Mouse (Mus musculus): ENCODE results near the gene Polr2m. TPM values are rescaled to one million over a fixed set of nuclear protein-coding genes. Genes with fewer than 3 reads are reported as not detected.

Polr2m gene
- polyA plus RNA-seq (2015; fragmentation: Nextera tagmentation; extraction: Ambion mirVana): 353 and 354 TPM in 2 replicates

DNA sequence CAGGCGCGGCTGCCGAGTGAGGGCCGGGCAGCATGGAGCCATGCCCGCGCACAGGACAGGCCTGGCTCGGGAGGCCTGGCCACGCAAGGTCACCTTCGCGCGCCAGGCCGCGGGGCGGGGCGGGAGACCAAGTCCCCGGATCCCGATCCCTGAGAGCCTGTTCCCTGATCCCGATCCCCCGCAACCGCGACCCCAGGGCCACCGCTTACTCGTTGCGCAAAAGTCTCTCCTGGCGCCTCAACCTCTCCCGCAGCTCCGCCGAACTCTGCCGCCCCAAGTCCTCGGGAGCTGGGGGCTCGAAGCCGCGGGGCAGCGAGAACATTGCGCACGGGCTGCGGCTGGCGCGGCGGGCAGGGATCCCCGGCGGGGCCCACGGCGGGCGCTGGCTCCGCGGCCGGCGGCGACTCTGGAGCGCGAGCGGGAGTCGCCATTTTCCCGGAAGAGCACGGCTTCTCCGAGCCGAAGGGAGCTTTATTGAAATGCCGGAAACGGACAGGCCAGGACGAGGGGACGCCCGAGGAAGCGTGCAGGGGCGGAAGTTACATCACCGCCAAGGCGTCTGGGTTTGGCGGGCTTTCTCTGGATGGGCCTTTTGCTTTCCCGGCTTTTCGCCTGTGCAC lies at the start of gene Polr2m:
Gene Polr2m, minus strand, starts transcription at position 461 of the 620 bp plus-strand sequence.
- WGBS: under 1% methylated on average over 70 of the region's 70 CpGs
- peak within 1 kb of the TSS; percentile 89 for H3K27ac ChIP-seq
- peak within 1 kb of the TSS; percentile 70 for H3K4me2 ChIP-seq

DNA sequence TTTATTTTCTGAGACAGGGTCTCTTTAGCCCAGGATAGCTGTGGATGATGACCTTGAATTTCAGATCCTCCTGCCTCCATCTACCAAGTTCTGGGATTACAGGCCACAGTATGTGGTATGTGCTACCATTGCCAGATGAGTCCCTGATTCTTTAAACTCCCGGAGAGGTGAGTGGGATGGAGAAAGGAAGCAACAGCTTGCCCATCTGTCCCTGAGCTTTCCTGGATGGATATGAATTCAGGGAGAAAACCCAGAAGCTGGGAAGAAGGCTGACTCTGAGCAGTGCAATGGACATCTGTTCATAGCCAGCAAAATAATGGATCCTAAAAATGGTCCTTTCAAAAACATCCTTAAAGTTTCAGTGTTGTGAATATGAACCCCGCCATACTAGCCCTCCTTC lies 49.3 kb upstream of the Polr2m start:
- no peaks in the 10 kb centered on the region for H3K27me3 ChIP-seq (replicated peaks)
- no peak overlapping the region for H3K27ac ChIP-seq
- no peaks in the 10 kb centered on the region for H3K9me3 ChIP-seq
- H3K4me2 ChIP-seq: no peak overlapping the region
- no peaks in the 10 kb centered on the region for H3K36me3 ChIP-seq (replicated peaks)
- no peak overlapping the region for H3K9ac ChIP-seq
- H3K4me3 ChIP-seq: no peak overlapping the region
- no peaks in the 10 kb centered on the region for H3K4me1 ChIP-seq
- no peak for ATAC-seq (replicated peaks)
- WGBS: 90% methylated on average over 2 of the region's 2 CpGs

More for the DNA sequence above, at the start of gene Polr2m:
- peak; percentile 99 for ATAC-seq (replicated peaks)
- Histone ChIP-seq H3K27me3 (replicated peaks) (no peaks in the 10 kb centered on the region), H3K4me1 (peaks cover 13% of the 10 kb centered on the region), H3K9ac (peak within 1 kb of the TSS; percentile 88), H3K4me3 (peak within 1 kb of the TSS; percentile 82), H3K9me3 (no peaks in the 10 kb centered on the region), H3K36me3 (replicated peaks) (peaks cover 21% of the 10 kb centered on the region)

DNA sequence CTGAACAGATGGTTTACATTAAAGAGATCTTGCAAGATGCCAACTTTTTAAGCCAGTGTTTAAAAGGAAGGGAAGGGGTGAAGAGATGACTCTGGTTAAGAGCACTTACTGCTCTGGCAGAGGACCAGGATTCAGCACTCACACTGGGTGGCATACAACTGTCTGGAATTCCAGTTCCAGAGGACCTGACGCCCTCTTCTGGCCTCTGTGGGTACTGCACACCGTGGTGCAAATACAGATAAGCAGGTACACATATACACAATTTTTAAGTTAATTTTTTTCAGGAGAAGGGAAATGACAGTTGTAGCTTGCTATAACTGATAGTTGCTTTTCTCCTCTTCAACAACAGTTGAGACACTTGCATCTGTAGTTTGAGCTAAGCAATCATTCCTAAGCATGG lies 44.2 kb upstream of the Polr2m start:
- no peak overlapping the region for H3K9ac ChIP-seq
- ATAC-seq (replicated peaks): no peak
- H3K9me3 ChIP-seq: no peaks in the 10 kb centered on the region
- no peaks in the 10 kb centered on the region for H3K4me1 ChIP-seq
- H3K4me2 ChIP-seq: no peak overlapping the region
- H3K36me3 ChIP-seq (replicated peaks): no peaks in the 10 kb centered on the region
- WGBS: 67% methylated on average over 2 of the region's 2 CpGs
- H3K4me3 ChIP-seq: no peak overlapping the region
- H3K27me3 ChIP-seq (replicated peaks): no peaks in the 10 kb centered on the region
- H3K27ac ChIP-seq: no peak overlapping the region

DNA sequence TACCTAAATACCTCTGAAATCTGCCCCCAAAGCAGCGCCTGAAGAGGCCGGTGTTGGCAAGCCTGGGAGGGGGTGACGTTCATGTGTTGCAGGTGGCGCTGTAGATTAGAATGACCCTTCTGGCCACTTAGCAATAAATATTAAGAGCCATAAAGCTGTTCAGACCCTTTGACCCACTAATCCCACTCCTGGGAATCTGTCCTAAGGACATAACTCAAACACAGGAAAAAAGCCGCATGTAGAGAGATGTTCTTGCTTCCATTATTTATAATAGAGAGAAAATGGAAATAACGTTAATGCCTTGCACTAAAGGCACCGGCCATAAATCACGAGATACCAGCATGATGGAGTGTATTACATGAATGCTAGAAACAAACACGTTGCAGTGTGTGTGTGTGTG lies 41.7 kb upstream of the Polr2m start:
- no peaks in the 10 kb centered on the region for H3K27me3 ChIP-seq (replicated peaks)
- H3K4me3 ChIP-seq: no peak overlapping the region
- H3K9me3 ChIP-seq: no peaks in the 10 kb centered on the region
- H3K36me3 ChIP-seq (replicated peaks): no peaks in the 10 kb centered on the region
- no peaks in the 10 kb centered on the region for H3K4me1 ChIP-seq
- H3K4me2 ChIP-seq: no peak overlapping the region
- no peak for ATAC-seq (replicated peaks)
- no peak overlapping the region for H3K27ac ChIP-seq
- 66% methylated on average over 9 of the region's 9 CpGs for whole genome bisulfite sequencing
- H3K9ac ChIP-seq: no peak overlapping the region

DNA sequence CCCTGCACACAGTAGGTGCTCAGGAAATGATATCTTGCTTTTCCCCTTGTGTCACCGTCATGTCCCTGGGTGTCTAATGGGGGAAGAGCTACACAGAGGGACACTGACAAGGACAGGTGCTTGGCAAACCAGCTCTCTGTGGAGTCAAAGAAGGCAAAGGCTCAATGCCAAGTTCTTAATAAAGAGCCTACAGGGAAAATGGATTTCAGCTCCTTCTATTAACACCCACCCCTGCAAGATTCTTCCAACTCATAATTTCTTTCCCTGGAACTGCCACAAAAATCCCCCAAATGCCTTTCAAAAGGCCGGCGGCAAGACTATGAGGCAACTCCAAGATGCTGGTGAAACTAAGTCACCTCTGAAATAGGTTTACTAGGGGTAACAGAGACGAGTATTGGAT lies 38.2 kb upstream of the Polr2m start:
- Histone ChIP-seq H3K4me3 (no peak overlapping the region), H3K9ac (no peak overlapping the region), H3K4me1 (no peaks in the 10 kb centered on the region), H3K36me3 (replicated peaks) (no peaks in the 10 kb centered on the region), H3K27me3 (replicated peaks) (no peaks in the 10 kb centered on the region), H3K9me3 (no peaks in the 10 kb centered on the region), H3K27ac (no peak overlapping the region), H3K4me2 (no peak overlapping the region)
- ATAC-seq (replicated peaks): no peak
- WGBS: 92% methylated on average over 4 of the region's 4 CpGs

DNA sequence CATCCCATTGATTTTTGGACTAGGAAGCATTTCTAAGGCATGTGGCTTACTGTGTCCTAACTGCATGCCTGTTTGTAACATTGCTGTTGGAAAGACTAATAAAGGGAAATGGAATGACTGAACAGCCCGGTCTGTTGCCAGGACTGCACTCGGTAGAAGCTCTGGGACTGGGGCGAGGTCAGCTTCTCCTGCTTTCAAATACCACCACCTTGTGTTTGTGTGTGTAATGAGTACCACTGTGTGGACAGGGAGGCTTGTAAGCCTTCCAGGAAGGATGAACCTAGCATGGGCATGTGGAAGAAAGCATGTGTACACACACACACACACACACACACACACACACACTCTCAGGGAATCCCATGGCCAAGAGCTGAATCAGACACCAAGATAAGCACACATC lies 34.1 kb upstream of the Polr2m start:
- Histone ChIP-seq H3K9me3 (no peaks in the 10 kb centered on the region), H3K4me3 (no peak overlapping the region), H3K4me2 (no peak overlapping the region), H3K27me3 (replicated peaks) (no peaks in the 10 kb centered on the region), H3K27ac (no peak overlapping the region), H3K9ac (no peak overlapping the region), H3K4me1 (no peaks in the 10 kb centered on the region), H3K36me3 (replicated peaks) (no peaks in the 10 kb centered on the region)
- no peak for ATAC-seq (replicated peaks)
- 73% methylated on average over 3 of the region's 3 CpGs for WGBS

DNA sequence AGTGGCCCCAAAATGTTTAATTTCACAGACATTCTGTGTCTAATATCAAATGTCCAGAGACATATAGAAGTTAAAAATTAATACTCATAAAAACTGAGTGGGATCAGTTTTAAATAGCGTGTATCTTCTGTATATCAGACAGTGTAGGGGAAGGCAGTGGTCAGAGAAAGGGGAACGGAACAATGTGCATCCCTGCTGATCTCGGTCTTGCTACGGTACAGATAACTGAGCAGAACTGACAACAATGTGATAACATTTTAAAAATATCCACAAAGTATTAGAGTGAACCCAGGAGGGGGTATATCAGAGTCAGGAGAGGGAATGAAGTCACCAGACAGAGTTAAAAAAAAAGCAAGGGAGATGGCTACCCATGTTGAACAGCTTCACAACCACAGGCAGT lies 31.8 kb upstream of the Polr2m start:
- H3K4me3 ChIP-seq: no peak overlapping the region
- no peak overlapping the region for H3K9ac ChIP-seq
- H3K4me2 ChIP-seq: no peak overlapping the region
- 93% methylated on average over 4 of the region's 4 CpGs for WGBS
- no peaks in the 10 kb centered on the region for H3K4me1 ChIP-seq
- no peak for ATAC-seq (replicated peaks)
- no peaks in the 10 kb centered on the region for H3K36me3 ChIP-seq (replicated peaks)
- no peaks in the 10 kb centered on the region for H3K9me3 ChIP-seq
- no peak overlapping the region for H3K27ac ChIP-seq
- H3K27me3 ChIP-seq (replicated peaks): no peaks in the 10 kb centered on the region

DNA sequence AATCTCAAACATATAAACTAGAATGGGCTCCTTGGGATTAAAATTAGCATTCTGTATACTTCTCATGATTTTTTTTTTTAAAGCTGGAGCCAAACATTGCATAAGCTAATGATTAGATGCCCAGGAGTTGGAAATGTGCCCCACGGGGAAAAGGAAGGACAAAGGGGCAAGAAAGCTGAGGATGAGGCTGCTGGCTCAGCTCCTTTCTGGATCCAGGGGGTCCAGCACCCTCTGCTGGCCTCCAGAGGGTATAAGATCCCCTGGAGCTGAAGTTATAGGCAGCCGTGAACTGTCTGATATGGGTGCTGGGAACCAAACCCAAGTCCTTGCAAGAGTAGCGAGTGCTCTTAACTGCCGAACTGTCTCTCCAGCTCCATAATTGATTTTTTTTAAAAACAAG lies 30.1 kb upstream of the Polr2m start:
- no peaks in the 10 kb centered on the region for H3K4me1 ChIP-seq
- ATAC-seq (replicated peaks): no peak
- H3K9me3 ChIP-seq: no peaks in the 10 kb centered on the region
- H3K4me3 ChIP-seq: no peak overlapping the region
- no peak overlapping the region for H3K9ac ChIP-seq
- H3K27me3 ChIP-seq (replicated peaks): no peaks in the 10 kb centered on the region
- no peak overlapping the region for H3K27ac ChIP-seq
- no peak overlapping the region for H3K4me2 ChIP-seq
- WGBS: 91% methylated on average over 4 of the region's 4 CpGs
- H3K36me3 ChIP-seq (replicated peaks): no peaks in the 10 kb centered on the region

DNA sequence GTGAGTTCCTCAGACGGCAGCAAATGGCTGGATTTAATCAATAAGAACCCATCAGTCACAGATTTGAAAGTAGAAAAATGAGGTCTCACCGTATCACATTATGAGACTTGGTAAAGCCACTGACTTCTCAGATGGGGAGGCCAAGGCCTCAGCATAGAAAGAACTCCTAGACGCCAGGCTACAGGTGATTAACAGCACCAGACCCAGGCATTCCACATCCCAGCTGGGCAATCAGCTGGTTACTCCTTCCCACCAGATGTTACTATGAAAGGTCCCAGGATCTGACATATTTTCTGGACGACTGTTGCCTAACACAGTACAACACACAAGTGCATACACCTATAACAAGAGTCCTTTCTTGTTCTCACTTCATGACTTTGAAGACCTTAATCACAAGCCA lies 27.8 kb upstream of the Polr2m start:
- ATAC-seq (replicated peaks): no peak
- no peak overlapping the region for H3K4me3 ChIP-seq
- H3K4me1 ChIP-seq: no peaks in the 10 kb centered on the region
- H3K9me3 ChIP-seq: no peaks in the 10 kb centered on the region
- H3K4me2 ChIP-seq: no peak overlapping the region
- H3K27ac ChIP-seq: no peak overlapping the region
- no peaks in the 10 kb centered on the region for H3K27me3 ChIP-seq (replicated peaks)
- 83% methylated on average over 4 of the region's 4 CpGs for WGBS
- no peaks in the 10 kb centered on the region for H3K36me3 ChIP-seq (replicated peaks)
- no peak overlapping the region for H3K9ac ChIP-seq

DNA sequence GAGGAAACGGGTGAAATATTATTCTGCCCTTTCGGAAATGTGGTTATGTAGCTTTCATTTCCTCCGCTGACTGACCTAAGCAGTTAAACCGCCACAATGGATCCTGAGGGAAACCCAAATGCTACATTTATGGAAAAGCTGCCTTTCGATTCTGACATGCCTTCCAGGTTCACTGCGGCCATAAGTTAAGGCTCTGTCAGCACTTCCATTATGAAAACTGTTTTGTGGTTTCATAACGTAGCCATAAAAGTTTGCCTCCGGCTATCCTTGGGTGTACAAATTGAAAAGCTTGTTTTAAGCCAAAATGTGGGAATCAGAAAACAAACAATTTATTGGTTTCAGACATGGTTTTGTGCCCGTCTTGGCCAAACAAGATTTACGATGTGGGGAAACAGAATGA lies 27.2 kb upstream of the Polr2m start:
- Histone ChIP-seq H3K4me1 (no peaks in the 10 kb centered on the region), H3K4me2 (no peak overlapping the region), H3K9me3 (no peaks in the 10 kb centered on the region), H3K36me3 (replicated peaks) (no peaks in the 10 kb centered on the region), H3K27me3 (replicated peaks) (no peaks in the 10 kb centered on the region), H3K9ac (no peak overlapping the region), H3K27ac (no peak overlapping the region), H3K4me3 (no peak overlapping the region)
- 91% methylated on average over 10 of the region's 10 CpGs for WGBS
- ATAC-seq (replicated peaks): no peak

DNA sequence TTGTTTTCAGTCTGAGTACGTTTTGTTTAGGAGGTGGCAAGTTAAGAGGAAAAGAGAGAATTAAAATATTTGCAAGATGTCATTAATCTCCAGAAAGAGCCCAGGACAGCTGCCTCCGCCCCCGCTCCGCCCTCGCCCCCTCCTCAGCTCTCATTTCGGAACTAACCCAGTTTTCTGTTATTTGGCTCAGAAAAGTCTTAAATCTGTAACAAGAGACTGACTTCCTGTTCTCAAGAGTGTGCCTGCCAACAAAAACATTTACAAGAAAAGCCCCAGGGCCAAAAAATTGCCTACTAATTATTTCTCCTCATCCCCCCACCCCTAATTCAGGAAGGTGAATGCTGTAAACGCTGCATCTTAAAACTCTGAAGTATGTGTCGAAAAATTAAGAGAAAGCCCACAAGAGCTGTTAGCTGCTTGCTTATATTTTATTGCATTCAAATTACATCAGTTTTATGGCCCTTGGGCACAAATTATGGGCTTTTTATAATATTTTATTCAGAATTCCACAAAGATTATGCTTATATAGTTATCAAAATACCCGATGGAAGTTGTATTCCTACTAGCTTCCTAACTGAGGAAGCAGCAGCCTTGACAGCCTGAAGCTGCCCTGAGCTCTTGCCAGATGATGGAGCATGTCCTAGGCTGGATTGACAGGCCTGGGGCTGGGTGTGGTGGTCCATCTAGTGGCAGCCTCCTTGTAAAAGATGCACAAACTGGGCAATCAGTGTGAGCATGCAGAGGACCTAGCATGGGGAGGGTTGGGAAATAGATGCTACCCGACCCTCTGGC lies 12.9 kb upstream of the Polr2m start:
- no peak overlapping the region for H3K27ac ChIP-seq
- no peaks in the 10 kb centered on the region for H3K36me3 ChIP-seq (replicated peaks)
- 76% methylated on average over 10 of the region's 10 CpGs for WGBS
- no peaks in the 10 kb centered on the region for H3K27me3 ChIP-seq (replicated peaks)
- H3K9ac ChIP-seq: no peak overlapping the region
- H3K4me3 ChIP-seq: no peak overlapping the region
- H3K4me2 ChIP-seq: no peak overlapping the region
- ATAC-seq (replicated peaks): no peak
- H3K4me1 ChIP-seq: no peaks in the 10 kb centered on the region
- no peaks in the 10 kb centered on the region for H3K9me3 ChIP-seq

DNA sequence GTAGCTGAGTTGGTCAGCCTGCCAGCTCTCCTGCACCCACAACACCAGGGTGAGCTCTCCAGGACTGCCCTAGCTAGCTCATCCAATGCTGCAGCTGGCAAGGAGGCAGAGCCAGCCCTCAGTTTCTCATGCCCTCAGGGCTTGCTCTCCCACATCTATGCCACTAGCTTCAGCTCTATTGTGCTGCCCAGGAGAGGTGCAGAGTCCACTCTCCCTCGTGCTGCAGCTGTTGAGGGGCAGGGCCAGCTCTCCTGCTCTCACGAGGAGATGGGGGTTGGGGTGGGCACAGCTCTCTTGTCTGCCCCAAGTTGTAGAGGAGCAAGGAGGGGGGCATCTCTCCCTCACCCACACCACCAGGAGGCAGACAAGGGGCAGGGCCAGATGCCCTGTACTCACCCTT lies 10.9 kb upstream of the Polr2m start:
- no peak for ATAC-seq (replicated peaks)
- no peak overlapping the region for H3K4me3 ChIP-seq
- no peak overlapping the region for H3K4me2 ChIP-seq
- 44% methylated on average over 2 of the region's 2 CpGs for whole genome bisulfite sequencing
- no peaks in the 10 kb centered on the region for H3K36me3 ChIP-seq (replicated peaks)
- H3K9ac ChIP-seq: no peak overlapping the region
- H3K27me3 ChIP-seq (replicated peaks): no peaks in the 10 kb centered on the region
- no peak overlapping the region for H3K27ac ChIP-seq
- no peaks in the 10 kb centered on the region for H3K9me3 ChIP-seq
- no peaks in the 10 kb centered on the region for H3K4me1 ChIP-seq

DNA sequence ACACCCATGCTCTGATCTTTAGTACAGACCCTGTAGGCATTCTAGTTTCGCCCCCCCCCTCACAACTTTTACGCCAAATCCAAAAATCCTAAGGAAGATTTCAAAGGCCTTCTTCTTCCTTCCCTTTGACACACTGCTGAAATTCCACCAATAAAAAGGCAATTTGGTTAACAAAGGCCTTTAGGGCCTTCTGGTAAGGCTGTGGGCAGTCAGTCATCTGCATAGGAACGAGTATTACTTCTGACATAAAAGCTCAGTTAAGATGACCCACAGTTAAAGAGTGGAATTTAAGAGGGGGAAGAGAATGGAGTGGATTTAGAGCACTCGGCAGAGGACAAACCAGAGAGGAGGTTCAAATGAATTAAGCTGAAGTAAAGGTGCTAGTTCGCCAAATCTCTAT lies 8.0 kb upstream of the Polr2m start:
- WGBS: 42% methylated on average over 5 of the region's 5 CpGs
- Histone ChIP-seq H3K27me3 (replicated peaks) (no peaks in the 10 kb centered on the region), H3K9ac (no peak overlapping the region), H3K27ac (no peak overlapping the region), H3K4me3 (no peak overlapping the region), H3K4me2 (no peak overlapping the region), H3K9me3 (no peaks in the 10 kb centered on the region), H3K36me3 (replicated peaks) (no peaks in the 10 kb centered on the region), H3K4me1 (no peaks in the 10 kb centered on the region)
- ATAC-seq (replicated peaks): no peak
